In the genomic region with DNA sequence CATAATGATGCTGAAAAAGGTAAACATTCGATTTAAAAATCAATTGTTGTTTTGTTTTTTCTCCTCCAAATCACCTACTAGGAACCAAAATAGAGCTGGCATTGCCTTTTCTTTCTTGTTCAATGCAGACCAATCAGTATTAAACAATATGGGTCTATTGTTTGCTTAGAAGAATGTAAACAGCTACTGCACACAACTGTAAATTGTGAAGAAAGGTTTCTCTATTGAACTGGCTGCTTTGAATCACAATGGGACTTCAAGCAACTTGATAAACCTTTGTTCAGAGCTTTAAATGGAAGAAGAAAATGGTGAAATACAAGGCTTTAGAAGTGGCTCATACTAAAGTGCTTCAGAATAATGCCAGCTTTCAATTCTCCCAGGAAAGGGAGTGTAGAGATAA, we compare ENCODE assay signal across 16 mouse cellular contexts.
"Had no signal": no experiment of that assay in that cellular context is flagged by ENCODE, and none has a peak within 500 bp of the region (broad histone marks: within the 10 kb centered on the region; RNA-seq: fewer than 3 reads in every experiment).

No protein-coding gene starts in this region.

- H3K9ac ChIP-seq: liver, embryonic 14.5 days; liver, postnatal 0 days; lung, embryonic 14.5 days; midbrain, embryonic 13.5 days; neural tube, embryonic 12.5 days; neural tube, embryonic 15.5 days had no signal

- H3K4me2 ChIP-seq: lung, embryonic 14.5 days; midbrain, embryonic 13.5 days; neural tube, embryonic 12.5 days; neural tube, embryonic 15.5 days had no signal

- H3K4me1 ChIP-seq: midbrain, embryonic 13.5 days; neural tube, embryonic 12.5 days; neural tube, embryonic 15.5 days had no signal

- H3K27me3 ChIP-seq: midbrain, embryonic 13.5 days; neural tube, embryonic 12.5 days; neural tube, embryonic 15.5 days had no signal

- H3K27ac ChIP-seq: kidney, postnatal 0 days; layer of hippocampus, adult 2 months; liver, embryonic 14.5 days; macrophage; midbrain, embryonic 10.5 days; midbrain, embryonic 13.5 days; neural tube, embryonic 12.5 days; neural tube, embryonic 15.5 days had no signal

- DNase-seq: kidney, adult 2 months; kidney, postnatal 25 days; layer of hippocampus, adult 9-11 months; liver, postnatal 0 days; lung, embryonic 14.5 days; thymus, adult 18-20 months; thymus, postnatal 36 days had no signal

- H3K36me3 ChIP-seq: midbrain, embryonic 10.5 days; midbrain, embryonic 13.5 days; neural tube, embryonic 12.5 days; neural tube, embryonic 15.5 days had no signal

- ATAC-seq: liver, postnatal 0 days; lung, postnatal 0 days; midbrain, embryonic 13.5 days had no signal

- H3K4me3 ChIP-seq: layer of hippocampus, adult 2 months; midbrain, embryonic 10.5 days; midbrain, embryonic 13.5 days; neural tube, embryonic 12.5 days; neural tube, embryonic 15.5 days had no signal

- H3K9me3 ChIP-seq: midbrain, embryonic 10.5 days; midbrain, embryonic 13.5 days; neural tube, embryonic 12.5 days; neural tube, embryonic 15.5 days had no signal
